Mouse (Mus musculus): ENCODE results near the gene Cxcr3.

The Cxcr3 gene

GRCm38 (mm10) chrX:101733828-101734319, at the start of gene Cxcr3:
TSS of gene Cxcr3 (minus strand) at chrX:101734269.
- in situ Hi-C loops (cut with MboI; ENCODE audit: low sequenced_read_pairs) = no loop called here

- in situ Hi-C loops (cut with MboI; ENCODE audit: low sequenced_read_pairs) = no loop called here
Observed at GRCm38 (mm10) chrX:101772035-101772434, 38.0 kb upstream of the Cxcr3 start.

GRCm38 (mm10) chrX:101770307-101770706, 36.2 kb upstream of the Cxcr3 start:
- in situ Hi-C loops (cut with MboI; ENCODE audit: low sequenced_read_pairs) = no loop called here

GRCm38 (mm10) chrX:101769478-101769877, 35.4 kb upstream of the Cxcr3 start:
- in situ Hi-C loops (cut with MboI; ENCODE audit: low sequenced_read_pairs) = no loop called here

- in situ Hi-C loops (cut with MboI; ENCODE audit: low sequenced_read_pairs) = no loop called here
Observed at GRCm38 (mm10) chrX:101767280-101767679, 33.2 kb upstream of the Cxcr3 start.

GRCm38 (mm10) chrX:101765111-101765510, 31.0 kb upstream of the Cxcr3 start:
- in situ Hi-C loops (cut with MboI; ENCODE audit: low sequenced_read_pairs) = no loop called here

GRCm38 (mm10) chrX:101764621-101765020, 30.6 kb upstream of the Cxcr3 start:
- in situ Hi-C loops (cut with MboI; ENCODE audit: low sequenced_read_pairs) = no loop called here

- in situ Hi-C loops (cut with MboI; ENCODE audit: low sequenced_read_pairs) = no loop called here
Observed at GRCm38 (mm10) chrX:101754478-101754877, 20.4 kb upstream of the Cxcr3 start.

GRCm38 (mm10) chrX:101750144-101750543, 16.1 kb upstream of the Cxcr3 start:
- in situ Hi-C loops (cut with MboI; ENCODE audit: low sequenced_read_pairs) = no loop called here

GRCm38 (mm10) chrX:101741064-101741433, 7.0 kb upstream of the Cxcr3 start:
- in situ Hi-C loops (cut with MboI; ENCODE audit: low sequenced_read_pairs) = no loop called here

GRCm38 (mm10) chrX:101740335-101741063, 6.4 kb upstream of the Cxcr3 start:
- in situ Hi-C loops (cut with MboI; ENCODE audit: low sequenced_read_pairs) = no loop called here

- in situ Hi-C loops (cut with MboI; ENCODE audit: low sequenced_read_pairs) = no loop called here
Observed at GRCm38 (mm10) chrX:101737201-101737600, 3.1 kb upstream of the Cxcr3 start.

GRCm38 (mm10) chrX:101734981-101735380, 912 bp upstream of the Cxcr3 start:
- in situ Hi-C loops (cut with MboI; ENCODE audit: low sequenced_read_pairs) = no loop called here

GRCm38 (mm10) chrX:101733288-101733687, 781 bp downstream of the Cxcr3 start:
- in situ Hi-C loops (cut with MboI; ENCODE audit: low sequenced_read_pairs) = no loop called here

- in situ Hi-C loops (cut with MboI; ENCODE audit: low sequenced_read_pairs) = no loop called here
Observed at GRCm38 (mm10) chrX:101732644-101733043, 1.4 kb downstream of the Cxcr3 start.

- in situ Hi-C loops (cut with MboI; ENCODE audit: low sequenced_read_pairs) = no loop called here
Observed at GRCm38 (mm10) chrX:101730010-101730409, 4.1 kb downstream of the Cxcr3 start.

- in situ Hi-C loops (cut with MboI; ENCODE audit: low sequenced_read_pairs) = no loop called here
Observed at GRCm38 (mm10) chrX:101720401-101720800, 13.7 kb downstream of the Cxcr3 start.

GRCm38 (mm10) chrX:101705111-101705510, 29.0 kb downstream of the Cxcr3 start:
- in situ Hi-C loops (cut with MboI; ENCODE audit: low sequenced_read_pairs) = no loop called here

- in situ Hi-C loops (cut with MboI; ENCODE audit: low sequenced_read_pairs) = no loop called here
Observed at GRCm38 (mm10) chrX:101698232-101698631, 35.8 kb downstream of the Cxcr3 start.

- in situ Hi-C loops (cut with MboI; ENCODE audit: low sequenced_read_pairs) = no loop called here
Observed at GRCm38 (mm10) chrX:101697537-101697936, 36.5 kb downstream of the Cxcr3 start.

GRCm38 (mm10) chrX:101695686-101696085, 38.4 kb downstream of the Cxcr3 start:
- in situ Hi-C loops (cut with MboI; ENCODE audit: low sequenced_read_pairs) = no loop called here

All from CH12F3 (cell line).